Mouse (Mus musculus): Measurements from ENCODE around the gene Olfr890. TPM values are rescaled to one million over a fixed set of nuclear protein-coding genes. Genes with fewer than 3 reads are reported as not detected.
"Not testable (repeated sequence)": the region's sequence is repeated elsewhere in the genome, so short reads cannot be mapped to it uniquely, and the experiment has no call there.

Gene Olfr890
- total and polyA plus RNA-seq, 3 experiments: not detected

DNA sequence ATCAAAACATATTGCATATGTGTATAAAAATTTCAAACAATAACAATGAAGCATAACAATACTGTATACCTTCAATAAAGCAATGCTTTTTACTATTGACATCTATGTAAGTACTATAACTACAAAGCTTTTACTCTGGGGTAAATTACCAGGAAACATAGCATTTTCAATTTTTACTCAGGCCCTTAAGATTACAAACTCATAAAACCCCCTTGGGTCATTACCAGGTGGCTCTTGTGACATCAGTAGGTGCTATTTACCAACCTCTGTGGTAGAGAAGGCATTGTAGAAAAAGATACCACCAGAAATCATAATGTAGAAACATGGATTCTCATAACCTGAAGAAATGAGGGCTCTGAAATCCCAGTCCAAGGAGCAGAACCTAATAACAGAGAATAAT lies 27.4 kb upstream of the Olfr890 start, which contains the start of gene Olfr889:
Gene Olfr889, plus strand, starts transcription at position 301 of the 400 bp plus-strand sequence.
- Histone ChIP-seq H3K4me3 (ENCODE audit: control insufficient read depth in 1 of 2, insufficient read depth in 1 of 2, low read depth in 2 of 2, low read length in 2 of 2) (no peak within 1 kb of the TSS), H3K79me2 (ENCODE audit: control insufficient read depth, insufficient read depth, low read length, poor library complexity) (no peaks in the 10 kb centered on the region), H3K27ac (ENCODE audit: control insufficient read depth, low read depth, low read length) (no peak within 1 kb of the TSS), H3K4me1 (ENCODE audit: control insufficient read depth in 1 of 2, insufficient read depth in 2 of 2, low read length in 2 of 2) (no peaks in the 10 kb centered on the region), H3K9me3 (replicated peaks; ENCODE audit: insufficient read depth, low read length) (no peaks in the 10 kb centered on the region), H3K36me3 (ENCODE audit: control insufficient read depth in 1 of 2, insufficient read depth in 2 of 2, low read length in 2 of 2) (no peaks in the 10 kb centered on the region), H3K9ac (ENCODE audit: control insufficient read depth, low read depth, low read length, poor library complexity, severe bottlenecking) (no peak within 1 kb of the TSS), H3K27me3 (ENCODE audit: control insufficient read depth in 1 of 2, insufficient read depth in 2 of 2, low read length in 2 of 2) (no peaks in the 10 kb centered on the region)
- no peak for TF ChIP-seq CHD1 (IDR thresholded peaks at IDR 0.05; ENCODE audit: low read depth, low read length)
- TF ChIP-seq ZNF384 (IDR thresholded peaks at IDR 0.05; ENCODE audit: low read depth, low read length): no peak
- no peak for TF ChIP-seq MAX (IDR thresholded peaks at IDR 0.05; ENCODE audit: low read length)
- no peak for TF ChIP-seq MXI1 (IDR thresholded peaks at IDR 0.05; ENCODE audit: low read depth, low read length)
- no peak for TF ChIP-seq UBTF (IDR thresholded peaks at IDR 0.05; ENCODE audit: borderline replicate concordance, insufficient read depth, low read depth, low read length)
- no peak for TF ChIP-seq NRF1 (IDR thresholded peaks at IDR 0.05; ENCODE audit: insufficient read depth, low read depth, low read length, poor library complexity, severe bottlenecking)
- no peak for TF ChIP-seq GABPA (IDR thresholded peaks at IDR 0.05; ENCODE audit: low read depth, low read length)
- TF ChIP-seq ELF1 (IDR thresholded peaks at IDR 0.05; ENCODE audit: low read depth, low read length): no peak
- no peak for TF ChIP-seq HCFC1 (IDR thresholded peaks at IDR 0.05; ENCODE audit: low read depth, low read length)
- no peak for TF ChIP-seq ETS1 (IDR thresholded peaks at IDR 0.05; ENCODE audit: low read depth, low read length)
- TF ChIP-seq SMC3 (IDR thresholded peaks at IDR 0.05; ENCODE audit: low read depth, low read length): no peak
- no peak for TF ChIP-seq SIN3A (IDR thresholded peaks at IDR 0.05; ENCODE audit: low read length)
- TF ChIP-seq MYC (IDR thresholded peaks at IDR 0.05; ENCODE audit: low read depth, low read length): no peak
- no peak for TF ChIP-seq KAT2A (conservative IDR thresholded peaks at IDR 0.05; ENCODE audit: low read depth, low read length)
- no peak for TF ChIP-seq ZKSCAN1 (IDR thresholded peaks at IDR 0.05; ENCODE audit: low read depth, low read length)
- TF ChIP-seq POLR2A (IDR thresholded peaks at IDR 0.05; ENCODE audit: control insufficient read depth in 1 of 2, insufficient read depth in 1 of 2, low read depth in 1 of 2, low read length in 2 of 2, poor library complexity in 1 of 2): no peak
- no peak for TF ChIP-seq BHLHE40 (IDR thresholded peaks at IDR 0.05; ENCODE audit: borderline replicate concordance, low read depth, low read length)
- DNase-seq (ENCODE audit: low read depth, low spot score): no peak

DNA sequence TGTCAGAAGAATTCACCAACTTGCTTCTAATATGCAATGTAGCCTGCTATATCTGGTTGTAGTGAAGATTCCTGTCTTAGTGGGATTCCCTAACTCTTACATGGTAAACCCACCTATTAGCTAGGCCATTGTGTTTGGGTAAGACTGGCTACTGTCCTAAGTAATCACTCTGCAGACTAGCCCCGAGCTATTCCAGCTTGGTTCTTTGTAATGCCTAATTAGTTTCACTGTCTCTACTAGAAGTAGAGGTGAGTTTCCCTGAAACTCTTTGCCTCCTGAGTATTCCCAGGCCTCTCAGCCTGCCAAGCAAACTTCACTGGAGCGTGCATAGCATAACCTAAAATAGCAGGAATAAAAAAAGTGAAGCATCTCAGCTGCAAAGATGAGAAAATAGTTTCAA lies 26.0 kb downstream of the Olfr890 start:
- not testable (repeated sequence) for H3K9me3 ChIP-seq (replicated peaks; ENCODE audit: insufficient read depth, low read length); H3K9ac ChIP-seq (ENCODE audit: control insufficient read depth, low read depth, low read length, poor library complexity, severe bottlenecking); H3K27ac ChIP-seq (ENCODE audit: control insufficient read depth, low read depth, low read length); H3K4me3 ChIP-seq (ENCODE audit: control insufficient read depth in 1 of 2, insufficient read depth in 1 of 2, low read depth in 2 of 2, low read length in 2 of 2); H3K27me3 ChIP-seq (ENCODE audit: control insufficient read depth in 1 of 2, insufficient read depth in 2 of 2, low read length in 2 of 2); H3K4me1 ChIP-seq (ENCODE audit: control insufficient read depth in 1 of 2, insufficient read depth in 2 of 2, low read length in 2 of 2); DNase-seq (ENCODE audit: low read depth, low spot score); H3K36me3 ChIP-seq (ENCODE audit: control insufficient read depth in 1 of 2, insufficient read depth in 2 of 2, low read length in 2 of 2); H3K79me2 ChIP-seq (ENCODE audit: control insufficient read depth, insufficient read depth, low read length, poor library complexity)

All from MEL (cell line).